Mouse (Mus musculus): ENCODE measurements at regions not wholly inside any gene's neighbourhood (a gene's known extent, or its start where the extent isn't known, plus 50 kb on each side); places are given as distances from the start of the nearest gene placed in this dataset.

GRCm38 (mm10) chr6:58160852-58161251 is 57.8 kb downstream of the Vmn1r27 start:
- peak; percentile 19 for DNase-seq (ENCODE audit: low spot score)
